Mouse (Mus musculus) kidney, postnatal 4 days (tissue): ENCODE measurements around the gene Car7.
A peak's percentile ranks its signal among the peaks of the same experiment; 100 is the strongest.

ENCODE experiments used
- DNase-seq, 2 experiments: peaks; one replicate each; pipeline ENCODE4 v3.0.0; 2021; ENCODE audit warnings: mixed read lengths in 2 of 2

Car7 gene

DNA sequence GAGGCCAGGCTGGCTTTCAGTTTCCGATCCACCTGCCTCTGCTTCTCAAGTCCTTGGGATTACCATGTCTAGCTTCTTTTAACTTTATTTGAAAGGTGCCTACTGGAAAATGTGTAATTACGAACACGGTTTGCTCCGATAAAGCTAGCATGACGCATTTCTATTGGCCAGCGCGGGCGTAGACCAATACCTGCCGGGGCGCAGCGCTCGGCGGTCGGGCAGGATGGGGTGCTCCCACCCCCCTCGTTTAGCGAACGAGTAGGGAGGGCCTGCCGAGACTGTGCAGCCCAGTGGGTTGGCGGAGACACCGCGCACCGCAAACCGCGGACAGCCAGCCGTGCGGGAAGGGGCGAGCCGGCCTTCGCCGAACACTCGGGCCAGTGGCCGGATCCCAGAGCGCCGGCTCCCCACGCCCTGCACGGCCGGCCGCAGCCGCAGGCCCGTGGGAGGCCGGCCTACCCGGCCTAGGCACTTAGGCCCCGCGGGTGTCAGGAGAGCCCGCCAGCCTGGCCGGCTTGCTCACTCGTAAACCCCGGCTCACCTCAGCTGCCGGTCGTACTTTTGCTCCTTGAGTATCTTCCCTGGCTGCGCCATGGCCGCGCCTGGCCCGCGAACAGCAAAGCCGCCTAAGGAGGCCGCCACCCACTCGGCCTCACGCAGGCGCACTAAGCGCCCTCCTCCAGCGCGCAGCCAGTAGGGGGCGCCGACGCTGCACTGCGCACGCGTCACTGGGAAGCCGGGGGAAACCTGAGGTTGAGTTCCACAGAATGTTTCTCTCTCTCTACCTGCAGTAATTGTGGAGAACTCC is at the start of gene Car7, which contains the start of gene Nae1:
Gene Car7, plus strand, starts transcription at position 719 of the 808 bp plus-strand sequence.
Gene Nae1, minus strand, starts transcription at position 667 of the 808 bp plus-strand sequence.
- peak; percentile 95 to 96 for DNase-seq

DNA sequence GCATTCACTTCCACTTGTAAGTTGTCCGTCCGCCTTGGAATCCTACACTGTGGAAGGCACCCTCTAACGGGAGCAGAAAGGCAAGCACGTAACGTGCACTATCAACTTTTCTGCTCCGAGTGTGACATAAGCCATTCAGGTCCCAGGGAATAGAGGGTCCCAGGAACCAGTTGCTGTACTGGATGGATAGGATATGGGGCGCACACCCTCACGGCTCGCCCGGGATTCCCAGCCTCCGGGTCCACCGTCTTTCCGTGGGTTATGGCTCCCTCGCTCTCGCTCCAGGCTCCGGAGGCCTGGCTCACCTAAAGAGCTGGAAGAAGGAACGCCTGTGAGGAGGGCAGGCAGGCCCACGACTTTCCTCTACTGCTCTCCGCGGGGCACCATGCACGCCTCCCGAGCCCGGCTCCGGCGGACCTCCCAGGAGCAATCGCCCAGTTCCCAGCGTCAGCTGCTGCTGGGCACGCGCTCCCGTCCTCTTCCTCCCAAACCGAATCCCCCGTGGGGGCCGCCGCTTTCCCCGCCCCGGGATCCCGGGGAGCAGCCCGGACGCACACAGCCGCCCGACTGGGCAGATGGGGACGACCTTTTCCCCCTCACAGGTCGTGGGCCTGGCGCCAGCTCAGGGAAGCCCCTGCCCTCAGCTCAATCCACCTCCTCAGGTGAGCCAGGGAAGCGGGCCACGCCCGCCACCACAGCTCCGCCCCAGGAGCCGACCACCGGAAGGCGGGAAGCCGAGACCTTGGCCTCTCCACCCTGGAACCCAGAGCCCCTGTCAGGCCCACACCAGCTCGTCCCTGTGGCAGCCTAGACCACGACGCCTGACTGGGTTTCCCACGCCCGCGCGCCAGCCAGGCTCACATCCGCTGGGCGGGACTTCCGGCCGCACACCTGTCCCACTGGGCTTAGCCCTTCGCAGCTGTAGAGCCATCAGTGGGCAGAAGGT is 25.2 kb upstream of the Car7 start, which contains the start of gene Terb1:
Gene Terb1, minus strand, starts transcription at position 850 of the 946 bp plus-strand sequence.
- peak; percentile 70 to 79 for DNase-seq

DNA sequence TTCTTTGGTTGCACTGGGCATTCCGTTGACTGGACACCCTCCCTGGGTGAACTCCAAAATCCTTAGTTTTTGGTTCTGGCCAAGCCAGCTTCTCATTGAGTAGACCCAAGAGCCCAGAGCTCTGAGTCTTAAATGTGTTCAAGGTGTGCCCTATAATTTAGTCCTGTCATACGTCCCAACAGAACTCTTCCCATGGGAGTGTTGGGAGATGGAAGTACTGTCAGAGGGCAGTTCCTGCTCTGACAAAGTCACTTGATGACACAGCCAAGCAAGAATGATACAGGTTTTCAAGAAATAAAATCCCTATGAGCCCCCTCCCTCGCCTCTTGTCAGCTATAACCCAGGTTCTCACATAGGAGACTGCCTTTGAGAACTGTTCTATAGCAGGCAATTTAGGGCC is 24.4 kb upstream of the Car7 start:
- DNase-seq, result no peak

DNA sequence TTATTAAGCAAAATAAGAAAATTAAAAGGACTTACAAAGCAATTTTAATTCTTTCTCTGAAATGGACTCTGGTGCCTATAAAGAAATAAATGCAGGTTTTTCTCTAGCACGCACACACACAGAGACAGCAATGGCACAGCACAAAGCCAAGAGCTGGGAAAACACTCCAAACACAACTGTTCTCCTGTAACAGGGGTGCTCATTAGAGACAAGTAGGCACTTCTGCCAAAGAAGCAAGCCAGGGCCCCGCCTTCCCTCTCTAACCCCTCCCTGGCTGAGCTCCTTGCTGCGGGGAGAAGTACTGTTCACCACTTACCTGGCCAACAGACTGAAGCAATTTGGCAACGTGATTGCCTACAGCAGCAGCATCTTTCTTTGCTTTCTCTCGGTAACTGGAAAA is 16.6 kb upstream of the Car7 start:
- DNase-seq, result no peak

DNA sequence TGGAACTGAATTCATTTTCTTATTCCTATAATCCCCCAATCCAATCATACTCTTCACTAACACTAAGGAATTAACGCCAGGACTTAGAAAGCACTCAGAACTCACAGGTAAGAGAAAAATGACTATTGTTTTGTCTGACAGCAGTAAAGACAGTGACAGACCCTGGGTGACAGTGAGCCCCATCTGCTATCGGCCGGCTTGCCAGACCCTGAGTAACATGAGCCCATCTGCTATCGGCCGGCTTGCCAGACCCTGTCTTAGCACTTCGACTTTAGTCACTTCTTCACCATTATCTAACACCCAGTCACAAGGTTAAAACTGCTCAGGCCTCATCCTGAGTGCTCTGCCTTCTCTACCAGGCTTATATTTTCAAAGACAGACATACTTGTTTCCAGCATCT is 4.8 kb upstream of the Car7 start:
- no peak for DNase-seq

DNA sequence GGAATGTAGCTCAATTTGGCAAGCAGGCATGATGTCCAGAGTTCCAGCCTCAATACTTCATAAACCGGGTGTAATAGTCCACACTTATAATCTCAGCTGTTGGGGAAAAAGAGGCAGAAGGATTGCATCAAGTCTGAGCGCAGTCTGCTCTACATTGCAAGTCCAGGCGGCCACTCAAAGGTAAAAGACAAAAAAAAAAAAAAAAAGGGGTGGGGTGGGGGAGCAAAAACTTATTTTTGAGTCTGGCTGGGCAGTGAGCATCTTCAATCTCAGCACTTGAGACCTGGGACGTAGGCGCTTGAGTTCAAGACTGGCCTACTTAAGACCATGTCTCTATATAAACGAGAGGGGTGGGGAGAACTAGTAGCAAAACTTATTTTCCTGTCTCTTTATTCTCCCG is 938 bp upstream of the Car7 start:
- no peak for DNase-seq

DNA sequence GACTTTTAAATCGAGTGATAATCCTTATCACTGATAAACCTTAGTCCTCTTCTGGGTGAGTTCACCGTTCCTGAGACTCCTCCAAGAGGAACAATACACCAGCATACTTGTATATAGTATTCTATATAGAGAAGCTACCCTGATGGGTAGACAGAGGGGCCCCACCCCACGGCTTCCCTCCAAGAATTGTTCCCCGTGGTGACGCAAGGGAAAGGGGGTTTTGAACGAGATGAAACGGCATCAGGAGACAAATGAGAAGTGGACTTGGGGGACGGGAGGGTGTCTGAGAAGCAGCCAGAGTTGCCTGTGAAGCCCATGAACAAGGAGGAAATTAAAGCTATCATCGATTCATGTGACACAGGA is 271 bp downstream of the Car7 start:
- peak in 1 of 2 experiments; percentile 22 for DNase-seq

DNA sequence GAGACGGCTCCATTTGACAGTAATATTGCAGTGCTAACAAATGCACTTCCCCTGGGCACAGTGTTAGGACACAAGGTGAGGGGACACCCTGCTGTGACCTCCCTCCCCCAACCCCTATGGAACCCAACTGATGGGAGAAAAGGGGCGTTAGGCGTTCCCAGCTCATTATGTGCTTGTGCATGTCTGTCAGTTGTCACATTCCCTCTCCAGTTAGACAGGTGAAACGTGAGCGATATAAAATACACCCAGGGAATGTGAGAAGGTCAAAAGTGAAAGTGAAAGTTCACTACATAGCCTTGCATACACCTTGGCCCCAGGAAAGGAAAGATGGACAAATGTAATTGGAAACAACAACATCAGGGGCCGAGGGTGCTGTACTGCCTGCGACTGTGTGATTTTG is 889 bp downstream of the Car7 start:
- DNase-seq, result no peak

DNA sequence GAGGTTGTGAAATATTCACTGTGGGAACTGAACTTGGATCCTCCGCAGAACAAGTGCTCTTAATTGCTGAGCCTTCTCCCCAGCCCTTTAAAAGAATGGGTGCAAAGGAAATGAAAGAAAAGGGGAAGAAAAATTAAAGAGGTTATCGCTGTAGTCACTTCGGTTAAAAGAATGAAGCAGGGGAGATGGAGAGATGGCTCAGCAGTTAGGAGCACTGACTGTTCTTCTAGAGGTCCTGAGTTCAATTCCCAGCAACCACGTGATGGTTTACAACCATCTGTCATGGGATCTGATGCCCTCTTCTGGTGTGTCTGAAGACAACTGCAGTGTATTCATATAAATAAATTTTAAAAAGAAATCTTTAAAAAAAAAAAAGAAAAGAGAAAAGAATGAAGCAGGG is 1.5 kb downstream of the Car7 start:
- no peak for DNase-seq

DNA sequence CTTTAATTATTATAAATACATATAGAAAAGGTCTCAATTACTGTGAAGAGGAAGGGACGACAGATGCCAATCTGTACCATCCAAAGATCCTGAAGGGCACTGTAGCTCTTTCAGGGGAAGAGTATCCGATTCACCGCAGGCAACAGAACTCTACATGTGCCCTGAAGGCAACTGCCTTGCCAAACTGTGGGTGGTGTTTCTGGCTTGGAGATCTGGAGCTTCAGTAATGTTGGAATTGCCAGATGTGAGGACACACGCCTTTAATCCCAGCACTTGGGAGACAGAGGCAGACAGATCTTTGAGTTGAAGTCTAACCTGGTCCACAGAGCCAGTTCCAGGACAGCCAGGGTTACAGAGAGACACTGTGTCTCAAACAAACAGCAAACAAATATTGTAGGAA is 4.4 kb downstream of the Car7 start:
- no peak for DNase-seq

DNA sequence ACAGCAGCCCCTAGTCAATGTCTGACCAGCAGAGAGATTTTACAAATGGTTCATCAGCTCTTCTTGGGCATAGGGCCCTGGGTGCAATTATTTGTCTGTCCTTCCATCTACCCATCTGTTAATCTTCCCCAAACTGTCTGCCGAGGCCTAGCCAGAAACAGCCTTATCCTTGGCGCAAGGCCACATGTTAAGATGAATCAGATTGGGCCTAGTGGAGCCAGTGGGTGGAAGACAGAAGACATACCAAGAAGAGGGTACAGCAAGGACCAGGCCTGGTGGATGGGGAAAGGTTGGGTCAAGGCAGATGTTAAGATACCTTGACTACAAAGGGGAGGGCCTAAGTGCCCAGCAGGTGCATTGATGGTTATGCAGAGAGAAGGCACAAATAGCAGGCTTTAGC is 5.1 kb downstream of the Car7 start:
- DNase-seq, result no peak

DNA sequence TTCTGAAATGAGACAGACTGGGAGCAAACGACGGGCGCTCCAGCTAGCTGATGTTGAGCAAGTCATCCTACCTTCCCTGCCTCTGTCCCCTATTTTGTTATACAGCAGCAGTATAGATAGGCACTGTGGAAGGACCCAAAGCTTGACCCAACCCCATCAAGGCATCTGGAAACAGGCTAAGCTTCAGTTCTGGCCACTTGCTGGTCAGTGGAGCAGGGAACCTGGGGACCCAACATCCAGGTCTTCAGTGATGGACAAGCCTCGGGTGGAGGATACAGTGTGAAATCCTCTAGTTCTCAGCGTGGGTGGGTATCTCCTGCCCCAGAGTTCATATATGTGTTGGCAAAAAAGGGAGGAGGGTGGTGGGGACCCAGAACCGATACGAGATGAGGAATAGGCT is 5.7 kb downstream of the Car7 start:
- DNase-seq, result no peak

DNA sequence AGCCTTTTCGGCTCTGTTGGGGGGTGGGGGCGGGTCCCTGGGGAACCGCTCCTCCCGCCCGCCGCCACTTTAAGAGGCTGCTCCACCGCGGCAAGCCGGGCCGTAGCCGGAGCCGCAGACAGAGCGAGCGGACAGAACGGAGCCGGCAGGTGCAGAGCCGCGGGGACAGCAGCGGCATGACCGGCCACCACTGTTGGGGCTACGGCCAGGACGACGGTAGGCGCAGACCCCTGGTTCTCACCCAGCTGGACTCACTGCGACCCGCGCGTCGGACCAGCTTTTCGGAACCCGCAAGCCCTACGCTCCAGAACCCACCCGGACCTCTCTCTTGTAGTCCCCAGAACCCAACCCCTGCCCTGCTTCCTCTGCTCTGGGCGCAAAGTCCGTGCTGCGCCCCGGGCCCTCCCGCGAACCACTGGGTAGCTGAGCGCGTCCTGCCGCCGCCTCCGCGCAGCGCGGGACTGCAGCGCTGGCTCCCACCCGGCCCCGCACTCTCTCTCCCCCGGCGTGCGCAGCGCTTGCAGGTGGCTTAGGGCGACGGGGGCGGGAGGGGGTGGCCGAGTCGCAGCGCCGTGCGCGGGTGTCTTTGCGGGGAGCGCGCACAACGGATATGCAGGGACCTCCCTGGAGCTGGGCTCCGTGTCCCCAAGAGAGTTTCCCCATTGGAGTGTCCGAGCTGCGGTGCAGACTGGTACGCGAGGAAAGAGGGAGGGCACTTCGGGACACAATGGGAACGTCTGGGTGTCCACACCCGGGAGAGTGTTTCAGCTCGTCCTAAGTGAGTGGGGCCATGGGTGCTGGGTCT is 6.4 kb downstream of the Car7 start:
- DNase-seq, result peak; percentile 31 to 42

DNA sequence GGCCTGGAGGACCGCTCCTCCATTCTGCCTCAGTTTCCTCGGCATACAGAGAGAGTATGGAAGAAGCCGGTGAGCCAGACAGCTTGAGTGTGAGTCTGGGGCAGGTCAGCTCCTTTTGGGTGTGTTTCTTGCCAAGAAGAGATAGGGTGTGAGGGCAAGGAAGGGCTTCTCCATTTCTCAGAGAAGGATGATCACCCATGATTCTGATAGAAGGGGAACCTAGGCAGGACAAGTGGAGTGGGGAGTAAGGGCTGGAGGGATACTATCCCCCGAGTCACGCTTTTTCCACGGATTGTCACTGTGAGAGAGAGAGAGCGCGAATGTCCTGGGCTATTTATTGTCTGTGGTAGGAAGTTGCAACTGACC is 7.0 kb downstream of the Car7 start:
- no peak for DNase-seq

DNA sequence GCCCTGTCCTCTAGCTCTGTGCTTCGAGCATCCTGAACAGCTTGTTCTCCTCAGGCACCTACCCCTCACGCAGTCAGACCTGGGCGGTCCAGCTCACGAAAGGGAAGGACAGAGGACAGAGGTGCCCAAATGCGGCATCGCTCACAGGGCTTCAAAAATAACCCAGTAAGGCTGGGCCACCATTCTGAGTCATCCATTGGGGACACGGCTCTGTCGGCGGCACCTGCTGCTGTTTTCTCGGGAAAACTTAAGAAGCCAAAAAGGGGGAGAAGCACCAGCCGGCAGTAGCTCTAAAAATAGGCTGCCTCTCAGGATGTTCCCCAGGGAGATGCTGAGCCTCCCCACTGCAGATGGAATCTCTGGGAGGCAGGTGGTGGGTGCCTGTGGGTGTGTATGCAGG is 7.7 kb downstream of the Car7 start:
- no peak for DNase-seq

DNA sequence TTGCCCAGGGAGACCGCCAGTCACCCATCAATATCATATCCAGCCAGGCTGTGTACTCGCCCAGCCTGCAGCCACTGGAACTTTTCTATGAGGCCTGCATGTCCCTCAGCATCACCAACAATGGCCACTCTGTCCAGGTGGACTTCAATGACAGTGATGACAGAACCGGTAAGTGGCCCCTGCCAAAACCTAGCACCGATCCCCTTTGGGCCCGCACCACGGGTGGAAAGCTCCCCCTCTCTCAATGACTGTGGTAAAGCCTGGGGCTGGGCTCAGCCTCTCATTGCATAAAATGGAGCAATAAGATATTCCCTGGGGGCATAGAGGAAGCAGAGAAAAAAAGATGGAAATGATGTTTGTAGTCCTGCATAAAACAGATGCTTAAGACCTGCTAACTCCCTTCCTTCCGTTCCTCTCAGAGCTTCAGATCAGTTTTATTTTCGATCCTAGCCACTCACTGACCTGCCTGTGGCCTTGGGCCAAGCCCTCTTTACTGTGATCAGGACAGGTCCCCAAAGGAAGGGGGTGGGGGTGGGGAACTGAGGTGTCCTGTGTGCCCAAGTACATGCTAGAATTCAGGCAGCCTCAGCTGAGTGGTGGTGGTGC is 9.1 kb downstream of the Car7 start:
- DNase-seq, result no peak

DNA sequence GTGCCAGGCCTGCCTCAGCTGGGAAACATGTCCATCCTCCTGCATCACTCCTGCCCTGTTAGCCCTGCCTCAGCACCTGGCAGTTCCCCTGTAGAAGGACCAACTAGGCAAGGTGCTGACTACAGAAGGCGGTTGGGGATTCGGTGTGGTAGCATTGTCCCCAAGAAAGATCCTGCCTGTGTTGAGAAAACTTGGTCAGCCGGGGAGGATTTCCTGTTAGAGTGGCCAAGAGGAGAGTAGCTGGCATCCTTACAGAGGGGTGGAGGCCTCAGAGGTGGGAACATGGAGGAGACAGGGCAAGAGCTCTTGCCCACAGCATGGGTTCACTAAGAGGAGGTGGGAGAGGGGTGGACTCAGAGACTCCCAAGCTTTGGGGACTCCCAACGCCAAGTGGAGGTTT is 20.7 kb downstream of the Car7 start:
- DNase-seq, result no peak

DNA sequence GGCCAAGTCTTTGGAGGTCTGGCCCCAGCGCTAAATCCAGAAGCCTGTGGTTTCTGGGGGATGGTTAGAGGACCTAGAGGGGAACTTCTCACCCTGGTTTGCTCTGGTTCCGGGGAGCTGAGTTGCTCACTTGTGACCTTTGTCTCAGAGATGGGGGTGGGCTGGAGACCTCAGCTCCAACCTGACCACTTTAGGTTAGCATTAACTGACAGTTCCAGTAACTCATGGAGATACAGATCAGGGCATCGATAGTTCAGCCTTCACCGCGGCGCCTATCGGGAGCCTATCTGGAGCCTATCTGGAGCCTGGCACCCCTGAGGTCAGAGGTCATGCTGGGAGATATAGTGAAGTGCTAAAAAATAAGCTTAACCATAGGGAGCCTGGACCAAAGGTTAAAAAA is 22.7 kb downstream of the Car7 start:
- DNase-seq, result no peak

DNA sequence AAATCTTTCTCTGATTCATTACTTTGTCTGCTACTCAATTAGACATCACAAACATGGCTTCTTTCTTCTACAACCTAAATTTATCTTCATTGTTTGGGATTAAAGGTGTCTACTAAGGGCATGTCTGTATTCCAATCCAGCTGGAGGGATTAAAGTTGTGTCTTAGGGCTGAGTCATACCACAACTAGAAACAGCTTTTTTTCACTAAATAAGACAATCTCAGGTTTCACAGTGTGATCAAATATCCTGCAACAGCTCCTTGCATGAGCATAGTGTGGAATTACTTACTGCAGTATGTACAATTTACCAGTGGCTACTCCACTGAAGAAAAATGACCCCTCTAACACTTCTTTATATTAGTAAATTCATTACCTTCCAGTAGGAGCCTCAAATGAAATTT is 26.2 kb downstream of the Car7 start:
- no peak for DNase-seq

DNA sequence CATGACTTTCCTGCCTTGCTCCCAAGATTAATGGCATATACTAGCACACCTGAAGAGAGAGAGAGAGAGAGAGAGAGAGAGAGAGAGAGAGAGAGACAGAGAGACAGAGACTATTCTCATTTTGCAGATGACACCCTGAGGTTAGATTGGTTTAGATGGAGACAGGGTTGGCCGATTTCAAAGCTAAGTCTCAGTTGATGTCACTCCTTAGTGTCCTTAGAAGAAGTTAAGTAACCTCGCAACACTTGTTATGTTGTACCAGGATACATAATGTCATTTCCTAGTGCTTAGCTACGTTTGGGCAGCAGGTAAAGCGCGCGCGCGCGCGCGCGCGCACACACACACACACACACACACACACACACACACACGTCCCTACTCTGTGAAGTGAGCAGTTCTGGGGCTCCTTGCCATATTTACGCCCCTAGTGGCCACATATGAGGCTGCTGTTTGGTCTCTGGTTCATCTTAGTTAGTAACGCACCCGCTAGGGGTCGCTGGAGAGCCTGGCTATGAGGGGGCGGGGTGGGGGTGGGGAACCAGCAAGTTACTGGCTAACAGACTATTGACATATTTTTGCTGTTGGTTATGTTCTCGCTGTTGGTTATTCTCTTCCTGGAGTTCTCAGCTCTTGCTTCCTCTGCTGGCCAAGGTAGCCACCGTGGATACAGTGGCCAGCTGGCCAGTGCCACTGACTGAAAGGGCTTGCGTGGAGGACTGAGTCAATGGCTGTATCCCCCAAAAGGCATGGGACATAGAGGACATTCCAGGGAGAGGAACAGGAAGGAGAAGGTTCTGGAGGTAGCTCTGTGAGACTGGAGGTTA is 30.4 kb downstream of the Car7 start:
- peak; percentile 92 to 93 for DNase-seq

DNA sequence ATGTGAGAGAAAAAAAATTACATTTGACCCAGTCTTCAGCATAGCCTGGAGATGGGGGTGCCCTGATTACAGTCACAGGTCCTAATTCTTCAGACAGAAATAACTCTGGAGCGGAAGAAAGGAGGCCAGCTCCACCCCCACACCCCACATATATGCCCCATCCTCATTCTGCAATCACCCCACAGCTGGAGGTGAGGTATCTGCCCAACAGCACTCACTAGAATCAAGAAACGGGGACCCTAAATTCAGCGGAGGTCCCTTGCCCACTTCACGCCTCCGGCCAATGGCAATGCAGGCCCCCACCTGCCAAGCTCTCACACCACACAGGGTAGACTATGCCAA is 30.9 kb downstream of the Car7 start:
- no peak for DNase-seq

DNA sequence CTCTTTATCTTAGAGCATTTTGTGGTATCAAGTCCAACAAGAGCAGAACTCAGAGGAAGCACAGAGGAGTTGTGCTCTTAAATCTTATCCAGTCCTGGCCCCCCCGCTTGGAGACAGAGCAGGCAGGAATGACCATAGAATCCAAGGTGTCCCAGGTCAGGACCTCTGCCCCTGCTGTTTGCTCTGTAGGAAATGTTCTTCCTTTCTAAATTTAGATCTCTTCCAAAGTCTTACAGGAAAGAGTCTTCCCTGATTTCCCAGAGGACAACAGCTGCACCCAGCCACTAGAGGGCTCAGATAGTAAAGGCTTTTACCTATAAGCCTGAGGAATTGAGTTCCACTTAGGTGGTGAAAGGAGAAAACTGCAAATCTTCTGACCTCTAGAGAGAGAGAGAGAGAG is 35.1 kb downstream of the Car7 start:
- peak; percentile 63 to 68 for DNase-seq
